Mouse (Mus musculus) stomach, embryonic 16.5 days (tissue): ENCODE measurements around the gene Hcn3. TPM values are rescaled to one million over a fixed set of nuclear protein-coding genes. Genes with fewer than 3 reads are reported as not detected.

Experiments
- ATAC-seq: fragments of 200-750 bp; cut with Nextera tagmentation; 2 replicates; pipeline ENCODE4 v1.8.0; 2017; ENCODE audit warnings: moderate number of reproducible peaks, moderate TSS enrichment; ENCODE audit not compliant: insufficient read depth, low FRiP score
- H3K27ac ChIP-seq: fragments of 300-500 bp; sonication (generic); 2 replicates; pipeline ENCODE4 v1.5.1; 2014; ENCODE audit warnings: low read length
- H3K27me3 ChIP-seq: fragments of 300-500 bp; sonication (generic); 2 replicates; pipeline ENCODE4 v1.6.1; 2014; ENCODE audit warnings: low read length, control low read depth, mixed read lengths; ENCODE audit not compliant: control insufficient read depth, insufficient read depth
- H3K36me3 ChIP-seq: fragments of 300-500 bp; sonication (generic); 2 replicates; pipeline ENCODE4 v1.6.1; 2014; ENCODE audit warnings: low read length; ENCODE audit not compliant: control insufficient read depth, insufficient read depth
- H3K4me1 ChIP-seq: fragments of 300-500 bp; sonication (generic); 2 replicates; pipeline ENCODE4 v1.6.1; 2014; ENCODE audit warnings: low read length, control low read depth, mixed read lengths; ENCODE audit not compliant: control insufficient read depth, insufficient read depth
- H3K4me2 ChIP-seq: fragments of 300-500 bp; sonication (generic); 2 replicates; pipeline ENCODE4 v1.6.1; 2014; ENCODE audit warnings: low read depth, low read length, mixed read lengths
- H3K4me3 ChIP-seq: fragments of 300-500 bp; sonication (generic); replicated peaks from 2 replicates; pipeline ENCODE4 v1.5.1; 2014; ENCODE audit warnings: mild to moderate bottlenecking, low read length
- H3K9ac ChIP-seq: fragments of 300-500 bp; sonication (generic); 2 replicates; pipeline ENCODE4 v1.6.1; 2014; ENCODE audit warnings: low read length
- H3K9me3 ChIP-seq: fragments of 300-500 bp; sonication (generic); replicated peaks from 2 replicates; pipeline ENCODE4 v1.6.1; 2016; ENCODE audit warnings: low read length, control low read depth; ENCODE audit not compliant: control insufficient read depth
- WGBS: fragments of 180-500 bp; shearing (Covaris S2); extraction: QIAGEN DNeasy Blood & Tissue Kit; methylation state at CpG from one replicate; pipeline ENCODE4 v1.1.7; 2014; 5-methylcytosine and 5-hydroxymethylcytosine counted together
- polyA plus RNA-seq: library from polyadenylated mRNA; unstranded; fragments of >200 nt; fragmentation: Nextera tagmentation; extraction: Ambion mirVana; gene quantifications from 2 replicates; pipeline ENCODE4 v1.2.1, GENCODE M21; 2015

Gene Hcn3
- polyA plus RNA-seq, 1 experiment from 2014 or later: 1.7 TPM

DNA sequence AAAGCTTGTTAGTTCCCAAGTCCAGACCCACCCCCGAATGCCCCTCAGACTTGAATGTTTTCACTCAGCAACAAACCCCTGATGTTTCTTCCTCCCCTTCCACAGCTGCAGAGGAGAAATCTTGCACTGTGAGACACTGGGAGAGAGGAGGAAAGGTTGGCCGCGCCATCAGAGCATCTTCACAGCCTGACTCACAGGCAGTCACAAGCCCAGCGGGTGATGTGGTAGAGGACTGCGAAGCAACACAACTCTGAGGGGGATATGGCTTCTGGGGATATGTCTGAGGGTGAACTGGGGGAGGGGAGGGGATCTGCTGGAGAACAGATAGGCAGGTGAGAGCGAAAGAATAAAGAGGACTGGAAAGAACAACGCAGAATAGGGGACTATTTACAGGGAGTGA is 1.3 kb downstream of the Hcn3 start:
- Histone ChIP-seq H3K9me3 (no peaks in the 10 kb centered on the region), H3K4me3 (no peak overlapping the region), H3K4me2 (no peak overlapping the region; the same call in 1 of the 2 replicates), H3K36me3 (no peaks in the 10 kb centered on the region), H3K27ac (no peak overlapping the region), H3K9ac (no peak overlapping the region), H3K4me1 (peaks cover 8% of the 10 kb centered on the region; the same call in 1 of the 2 replicates), H3K27me3 (0 out of 2 replicates have a peak, but pooled peaks cover 2% of the 10 kb centered on the region)
- ATAC-seq: no peak
- 20% methylated on average over 7 of the region's 7 CpGs for WGBS

DNA sequence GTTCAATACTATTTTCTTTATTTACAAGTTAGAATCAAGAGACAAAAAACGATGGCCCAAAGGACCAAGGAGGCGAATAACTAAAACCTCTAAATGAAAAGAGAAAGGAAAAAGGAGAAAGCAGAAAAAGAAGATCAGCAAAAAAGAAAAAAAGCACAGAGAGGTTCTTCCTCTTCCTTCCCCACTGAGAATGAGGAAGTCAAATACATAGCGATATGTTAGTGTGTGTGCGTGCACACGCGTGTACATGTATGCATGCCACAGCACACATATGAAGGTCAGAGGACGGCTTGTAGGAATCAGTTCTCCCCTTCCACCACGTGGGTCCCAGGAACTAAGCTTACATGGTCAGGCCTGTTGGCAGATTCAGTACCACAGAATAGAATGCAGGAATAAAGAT is 3.0 kb downstream of the Hcn3 start:
- Histone ChIP-seq H3K4me1 (peaks cover 8% of the 10 kb centered on the region; the same call in 1 of the 2 replicates), H3K27me3 (0 out of 2 replicates have a peak, but pooled peaks cover 2% of the 10 kb centered on the region), H3K27ac (no peak overlapping the region), H3K9me3 (no peaks in the 10 kb centered on the region), H3K9ac (no peak overlapping the region), H3K4me3 (no peak overlapping the region), H3K36me3 (no peaks in the 10 kb centered on the region), H3K4me2 (no peak overlapping the region)
- ATAC-seq: no peak
- WGBS: 84% methylated on average over 8 of the region's 8 CpGs

DNA sequence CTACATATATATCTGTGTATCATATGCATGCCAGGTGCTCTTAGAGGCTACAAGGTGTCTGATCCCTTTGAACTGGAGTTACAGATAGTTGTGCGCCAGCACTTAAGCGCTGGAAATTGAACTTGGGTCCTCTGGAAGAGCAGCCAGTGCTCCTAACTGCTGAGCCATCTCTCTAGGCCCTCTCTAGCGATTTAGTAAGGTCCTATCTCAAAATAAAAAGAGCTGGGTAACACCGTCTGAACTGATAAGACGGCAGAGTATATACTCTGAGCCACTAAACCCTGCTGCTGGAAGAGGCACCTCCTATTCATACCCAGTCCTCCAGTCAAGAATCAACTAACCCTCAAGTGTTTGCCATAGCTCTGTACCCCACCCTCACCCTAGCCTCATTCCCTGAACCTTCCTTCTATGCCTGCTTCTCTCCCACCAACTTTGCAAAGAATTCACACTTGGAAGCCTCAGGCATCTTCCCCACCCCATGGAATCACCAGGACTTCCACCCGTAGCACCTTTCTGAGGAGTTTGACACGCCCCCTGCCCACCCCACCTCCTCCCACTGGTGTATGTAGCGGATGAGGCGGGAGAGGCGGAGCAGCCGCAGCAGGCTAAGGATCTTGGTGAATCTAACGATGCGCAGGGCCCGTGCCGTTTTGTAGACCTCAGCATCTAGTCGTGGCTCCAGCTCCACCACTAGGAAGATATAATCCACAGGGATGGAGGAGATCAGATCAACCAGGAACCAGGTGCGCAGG is 7.7 kb downstream of the Hcn3 start:
- Histone ChIP-seq H3K4me3 (no peak overlapping the region), H3K9ac (no peak overlapping the region), H3K36me3 (no peaks in the 10 kb centered on the region), H3K27ac (no peak overlapping the region), H3K4me2 (no peak overlapping the region), H3K4me1 (0 out of 2 replicates have a peak, but pooled peaks cover 2% of the 10 kb centered on the region), H3K9me3 (no peaks in the 10 kb centered on the region), H3K27me3 (peaks cover 3% of the 10 kb centered on the region; the same call in 1 of the 2 replicates)
- WGBS: 43% methylated on average over 17 of the region's 17 CpGs
- no peak for ATAC-seq

DNA sequence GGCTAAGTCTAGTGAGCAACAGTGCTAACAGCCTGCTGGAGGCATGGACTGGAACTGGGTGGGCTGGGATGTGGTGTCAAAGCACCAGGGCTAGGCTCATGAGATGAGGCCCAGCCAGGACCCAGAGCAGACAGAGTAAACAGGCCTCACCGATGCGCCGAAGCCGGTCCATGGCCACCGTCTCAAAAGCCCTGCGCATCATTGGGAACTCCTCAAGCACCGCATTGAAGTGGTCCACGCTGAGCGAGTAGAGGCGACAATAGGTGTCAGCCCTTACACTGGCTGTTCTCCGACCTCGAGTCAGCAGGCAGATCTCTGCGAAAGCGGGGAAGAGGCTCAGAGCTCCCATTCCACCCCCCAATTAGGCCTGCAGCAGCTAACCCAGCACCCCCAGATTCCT is 11.4 kb downstream of the Hcn3 start:
- H3K36me3 ChIP-seq: no peaks in the 10 kb centered on the region
- H3K4me3 ChIP-seq: no peak overlapping the region
- peaks cover 3% of the 10 kb centered on the region; the same call in 1 of the 2 replicates for H3K27me3 ChIP-seq
- H3K27ac ChIP-seq: no peak overlapping the region
- H3K9me3 ChIP-seq: no peaks in the 10 kb centered on the region
- 0 out of 2 replicates have a peak, but pooled peaks cover 2% of the 10 kb centered on the region for H3K4me1 ChIP-seq
- H3K4me2 ChIP-seq: no peak overlapping the region
- 72% methylated on average over 14 of the region's 14 CpGs for WGBS
- H3K9ac ChIP-seq: no peak overlapping the region
- ATAC-seq: no peak

DNA sequence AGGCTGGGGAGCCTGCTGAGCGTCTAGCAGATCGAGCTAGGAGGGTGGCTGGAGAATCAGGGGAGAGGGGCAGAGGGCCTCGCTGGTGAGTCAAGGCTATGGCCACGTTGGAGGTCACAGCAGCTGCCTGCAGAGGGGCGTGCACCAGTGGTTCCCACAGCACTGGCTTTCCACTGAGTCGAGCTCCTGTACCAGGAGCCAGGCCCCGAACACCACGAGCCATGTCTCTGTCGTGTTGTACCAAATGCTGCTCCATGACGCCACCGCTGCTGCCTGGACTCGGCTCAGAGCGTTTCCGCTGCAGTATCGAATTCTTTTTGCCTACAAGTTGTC is 12.1 kb downstream of the Hcn3 start:
- ATAC-seq: no peak; the same call in 1 of the 2 replicates
- Histone ChIP-seq H3K4me1 (0 out of 2 replicates have a peak, but pooled peaks cover 2% of the 10 kb centered on the region), H3K9me3 (no peaks in the 10 kb centered on the region), H3K36me3 (no peaks in the 10 kb centered on the region), H3K27me3 (peaks cover 3% of the 10 kb centered on the region; the same call in 1 of the 2 replicates), H3K4me3 (peak overlapping the region; percentile 37), H3K27ac (no peak overlapping the region), H3K9ac (peak overlapping the region; percentile 56), H3K4me2 (peak overlapping the region; percentile 68)
- 6% methylated on average over 15 of the region's 15 CpGs for WGBS

DNA sequence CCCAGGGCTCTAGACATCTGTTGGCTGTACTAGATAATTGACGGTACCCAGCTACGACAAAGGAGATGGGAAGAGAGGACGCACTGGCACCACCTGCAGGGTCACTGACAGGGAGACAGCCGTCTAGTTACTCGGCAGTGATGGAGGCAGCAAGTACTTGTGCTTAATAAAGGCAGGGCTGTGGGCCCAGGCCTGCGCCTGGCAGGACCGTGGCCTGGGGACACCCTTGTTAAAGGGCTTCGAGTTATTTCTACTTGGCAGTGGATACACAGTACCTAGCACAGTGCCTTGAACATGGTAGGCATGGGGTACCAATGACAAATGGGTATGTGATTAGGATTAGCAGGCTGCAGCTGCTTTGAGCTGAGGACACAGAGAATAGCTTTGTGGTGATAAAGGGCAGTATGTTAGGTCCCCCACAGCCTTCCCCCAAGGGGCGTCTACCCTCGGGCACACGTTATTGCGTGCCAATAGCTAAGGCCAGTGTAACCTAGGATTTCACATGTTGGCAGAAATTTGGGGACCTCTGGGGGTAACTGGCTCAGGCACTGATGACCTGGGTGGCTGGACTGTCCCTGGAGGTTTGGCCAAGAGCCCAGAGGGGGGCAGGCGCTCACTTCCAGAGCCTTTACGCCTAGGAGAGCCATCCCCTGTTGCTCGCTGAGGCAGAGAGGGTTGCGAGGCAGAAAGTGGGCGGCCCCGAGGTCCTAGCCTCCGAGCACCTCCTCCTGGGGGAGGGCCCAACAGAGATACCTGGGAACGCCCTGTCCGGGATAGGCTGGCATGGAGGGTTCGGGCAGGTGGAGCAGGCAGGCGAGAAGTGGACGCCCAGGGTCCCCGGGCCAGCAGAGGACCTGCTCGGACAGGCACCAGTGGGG is 12.7 kb downstream of the Hcn3 start:
- Histone ChIP-seq H3K4me3 (peak overlapping the region; percentile 37), H3K27ac (no peak overlapping the region), H3K4me2 (peak overlapping the region; percentile 68), H3K4me1 (0 out of 2 replicates have a peak, but pooled peaks cover 2% of the 10 kb centered on the region), H3K9ac (peak overlapping the region; percentile 56), H3K36me3 (no peaks in the 10 kb centered on the region), H3K9me3 (no peaks in the 10 kb centered on the region), H3K27me3 (peaks cover 3% of the 10 kb centered on the region; the same call in 1 of the 2 replicates)
- WGBS: 27% methylated on average over 26 of the region's 26 CpGs
- peak; percentile 86 for ATAC-seq

DNA sequence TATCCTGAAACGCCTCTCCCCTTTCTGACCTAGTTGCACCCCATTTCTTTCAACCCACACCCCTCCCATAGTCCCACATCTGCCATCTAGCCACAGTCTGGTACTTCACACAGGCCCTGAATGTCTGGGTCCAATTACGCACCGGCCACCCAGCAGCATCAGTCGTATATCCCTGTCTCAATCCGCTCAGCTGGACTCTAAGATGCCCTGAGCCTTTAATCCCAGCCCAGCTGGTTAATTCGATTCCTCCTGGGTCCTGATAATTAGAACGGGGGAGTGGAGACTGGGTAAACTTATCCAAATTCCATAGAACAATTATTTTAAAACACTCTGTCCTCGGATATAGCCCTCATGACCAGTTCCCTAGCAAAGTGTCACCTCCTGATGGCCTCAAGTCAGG is 14.4 kb downstream of the Hcn3 start:
- H3K27me3 ChIP-seq: peaks cover 3% of the 10 kb centered on the region; the same call in 1 of the 2 replicates
- ATAC-seq: no peak
- no peak overlapping the region for H3K4me2 ChIP-seq
- WGBS: 62% methylated on average over 8 of the region's 8 CpGs
- H3K9me3 ChIP-seq: no peaks in the 10 kb centered on the region
- H3K9ac ChIP-seq: peak overlapping the region; percentile 21; the same call in 1 of the 2 replicates
- no peaks in the 10 kb centered on the region for H3K36me3 ChIP-seq
- H3K4me3 ChIP-seq: no peak overlapping the region
- H3K4me1 ChIP-seq: 0 out of 2 replicates have a peak, but pooled peaks cover 2% of the 10 kb centered on the region
- no peak overlapping the region for H3K27ac ChIP-seq

DNA sequence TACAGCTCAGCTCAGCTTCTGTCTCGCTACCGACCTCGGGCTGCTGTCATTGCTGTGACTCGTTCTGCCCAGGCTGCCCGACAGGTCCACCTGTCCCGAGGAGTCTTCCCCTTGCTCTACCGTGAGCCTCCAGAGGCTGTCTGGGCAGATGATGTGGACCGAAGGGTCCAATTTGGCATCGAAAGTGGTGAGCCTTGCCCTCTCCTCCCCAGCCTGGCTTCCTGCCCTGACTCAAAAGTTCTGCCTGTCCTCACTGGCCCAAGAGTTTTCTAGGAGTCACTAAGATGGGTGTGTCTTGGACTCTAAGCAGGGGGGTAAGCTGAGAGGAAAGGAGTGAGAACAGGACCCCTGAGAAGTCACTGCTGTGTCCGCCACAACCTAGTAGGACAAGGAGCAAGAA is 15.2 kb downstream of the Hcn3 start:
- 0 out of 2 replicates have a peak, but pooled peaks cover 2% of the 10 kb centered on the region for H3K4me1 ChIP-seq
- no peaks in the 10 kb centered on the region; the same call in 1 of the 2 replicates for H3K27me3 ChIP-seq
- no peak for ATAC-seq
- no peak overlapping the region for H3K27ac ChIP-seq
- no peaks in the 10 kb centered on the region for H3K36me3 ChIP-seq
- WGBS: 69% methylated on average over 10 of the region's 10 CpGs
- H3K4me2 ChIP-seq: no peak overlapping the region
- no peak overlapping the region for H3K4me3 ChIP-seq
- no peaks in the 10 kb centered on the region for H3K9me3 ChIP-seq
- no peak overlapping the region for H3K9ac ChIP-seq
